Mouse (Mus musculus) neutrophil, adult 5-6 weeks (primary cell): Measurements from ENCODE around the gene Rgs8. TPM values are rescaled to one million over a fixed set of nuclear protein-coding genes. Genes with fewer than 3 reads are reported as not detected.

ENCODE experiments used
- ATAC-seq: fragments of 151-379, 151-347 bp; 2 replicates; pipeline ENCODE4 v1.8.0; 2017; ENCODE audit warnings: mild to moderate bottlenecking, moderate TSS enrichment; ENCODE audit not compliant: insufficient number of reproducible peaks, poor library complexity, low FRiP score, severe bottlenecking; ENCODE audit errors: extremely low read depth
- total RNA-seq: library from RNA; stranded (forward); fragments of 200-1000 nt; gene quantifications from 2 replicates; pipeline ENCODE4 v1.2.3, GENCODE M21; 2017

Rgs8 gene
- total RNA-seq, 1 experiment from 2014 or later: not detected

- ATAC-seq: no peak
Measured at GRCm38 (mm10) chr1:153702166-153702852, 49.5 kb downstream of the Rgs8 start.

- no peak for ATAC-seq
Measured at GRCm38 (mm10) chr1:153702853-153703410, 50.1 kb downstream of the Rgs8 start.

- ATAC-seq: no peak
Measured at GRCm38 (mm10) chr1:153703445-153703991, 50.7 kb downstream of the Rgs8 start.

GRCm38 (mm10) chr1:153704174-153704573 is 51.3 kb downstream of the Rgs8 start:
- ATAC-seq: no peak

- no peak for ATAC-seq
Measured at GRCm38 (mm10) chr1:153704996-153705395, 52.2 kb downstream of the Rgs8 start.

- ATAC-seq: no peak
Measured at GRCm38 (mm10) chr1:153708626-153709025, 55.8 kb downstream of the Rgs8 start.

GRCm38 (mm10) chr1:153709451-153709850 is 56.6 kb downstream of the Rgs8 start:
- ATAC-seq: no peak

- no peak for ATAC-seq
Measured at GRCm38 (mm10) chr1:153711544-153712262, 58.9 kb downstream of the Rgs8 start.

GRCm38 (mm10) chr1:153712633-153713032 is 59.8 kb downstream of the Rgs8 start:
- ATAC-seq: no peak

GRCm38 (mm10) chr1:153717990-153718389 is 65.2 kb downstream of the Rgs8 start:
- no peak for ATAC-seq

- ATAC-seq: no peak
Measured at GRCm38 (mm10) chr1:153720935-153721334, 68.1 kb downstream of the Rgs8 start.

GRCm38 (mm10) chr1:153721565-153722310 is 68.9 kb downstream of the Rgs8 start:
- no peak for ATAC-seq

- ATAC-seq: peak; percentile 43; the same call in 1 of the 2 replicates
Measured at GRCm38 (mm10) chr1:153723426-153723825, 70.6 kb downstream of the Rgs8 start.

- ATAC-seq: no peak
Measured at GRCm38 (mm10) chr1:153726636-153727035, 73.8 kb downstream of the Rgs8 start.

GRCm38 (mm10) chr1:153729806-153730205 is 77.0 kb downstream of the Rgs8 start:
- ATAC-seq: no peak

GRCm38 (mm10) chr1:153730671-153731070 is 77.8 kb downstream of the Rgs8 start:
- ATAC-seq: no peak

- no peak for ATAC-seq
Measured at GRCm38 (mm10) chr1:153733181-153733580, 80.4 kb downstream of the Rgs8 start.

- ATAC-seq: no peak
Measured at GRCm38 (mm10) chr1:153734866-153735265, 82.0 kb downstream of the Rgs8 start.

GRCm38 (mm10) chr1:153736096-153736495 is 83.3 kb downstream of the Rgs8 start:
- ATAC-seq: no peak
